Mouse (Mus musculus) c-Kit-positive CD71-positive TER-119-positive erythroid progenitor cells, embryonic 14.5 days (primary cell): Measurements from ENCODE around the gene Col18a1.

Experiments
- DNase-seq: peaks from one replicate; pipeline ENCODE4 v3.0.0-alpha.2; 2013; ENCODE audit warnings: low spot score

Col18a1 gene

DNA sequence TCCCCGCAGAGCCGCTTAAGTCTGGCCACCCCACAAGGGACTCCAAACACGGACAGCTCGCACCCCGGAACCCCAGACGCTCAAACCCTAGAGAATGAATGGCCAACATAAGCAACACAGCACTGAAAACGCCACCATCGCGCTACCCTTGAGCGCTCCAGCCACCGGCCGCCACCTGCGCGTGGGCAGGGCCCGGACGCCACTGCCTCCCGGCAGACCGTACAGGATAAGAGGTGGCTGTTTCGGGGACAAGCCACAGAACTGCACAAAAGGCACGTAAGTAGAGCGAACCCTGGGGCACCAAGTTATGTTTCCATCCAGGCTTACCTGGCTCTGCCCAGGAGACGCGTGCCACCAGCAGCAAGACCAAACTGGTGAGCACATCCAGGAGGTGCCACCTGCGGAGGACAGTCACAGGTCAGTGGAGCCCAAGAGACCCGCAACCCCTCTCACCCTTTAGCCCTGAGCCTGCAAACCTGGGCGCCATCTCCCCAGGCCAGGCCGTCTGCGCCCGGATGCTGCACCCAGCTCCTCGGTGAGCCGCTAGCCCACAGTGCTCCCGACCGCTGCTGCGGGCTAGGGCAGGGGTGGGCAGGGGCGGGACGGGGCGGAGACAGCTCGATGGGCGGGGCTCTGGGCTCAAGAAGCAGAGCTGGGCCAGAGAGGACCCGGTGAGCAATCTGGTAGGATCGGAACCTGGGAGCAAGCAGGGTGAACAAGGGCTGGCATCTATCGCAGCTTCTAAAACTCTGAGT, at the start of gene Col18a1:
TSS of gene Col18a1 (minus strand) at position 586 of the 755 bp plus-strand sequence.
- DNase-seq = no peak

DNA sequence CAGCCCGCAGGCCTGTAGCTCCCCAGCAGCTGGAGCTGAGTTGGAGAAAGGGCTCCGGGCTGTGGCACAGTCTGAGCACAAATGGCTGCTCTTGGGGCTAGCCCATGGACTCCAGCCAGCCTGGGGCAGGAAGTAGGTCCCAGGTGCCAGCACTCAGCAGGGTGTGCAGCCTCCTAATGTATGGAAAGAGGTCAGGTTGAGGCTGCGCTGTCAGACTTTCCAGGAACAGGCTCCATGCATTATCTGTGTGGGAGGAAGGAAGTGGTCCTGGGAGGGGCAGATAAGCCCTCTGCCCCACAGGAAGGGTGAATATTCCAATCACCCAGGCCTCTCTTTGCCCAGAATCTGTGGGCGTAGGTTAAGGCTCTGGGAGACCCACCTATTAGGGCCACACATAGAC, 49.3 kb upstream of the Col18a1 start:
- DNase-seq = no peak

DNA sequence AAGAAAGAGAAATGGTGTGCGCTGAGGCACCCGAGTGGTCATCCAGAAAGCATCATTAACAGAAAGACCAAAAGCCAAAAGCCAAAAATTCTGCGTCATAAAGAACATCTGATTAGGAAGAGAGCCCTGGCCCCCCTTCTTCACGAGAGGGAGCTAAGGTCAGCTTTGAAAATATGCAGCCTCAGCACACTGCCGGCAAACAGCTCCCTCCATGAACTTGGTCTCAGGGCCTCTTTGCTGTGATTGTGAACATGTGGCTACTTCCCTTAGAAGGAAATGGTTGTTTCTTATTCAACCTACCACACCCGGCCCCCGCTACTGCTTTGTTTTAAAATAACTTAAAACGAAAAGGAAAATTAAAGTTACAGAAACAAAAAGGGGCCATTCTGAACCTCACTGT, 48.2 kb upstream of the Col18a1 start:
- DNase-seq = no peak

DNA sequence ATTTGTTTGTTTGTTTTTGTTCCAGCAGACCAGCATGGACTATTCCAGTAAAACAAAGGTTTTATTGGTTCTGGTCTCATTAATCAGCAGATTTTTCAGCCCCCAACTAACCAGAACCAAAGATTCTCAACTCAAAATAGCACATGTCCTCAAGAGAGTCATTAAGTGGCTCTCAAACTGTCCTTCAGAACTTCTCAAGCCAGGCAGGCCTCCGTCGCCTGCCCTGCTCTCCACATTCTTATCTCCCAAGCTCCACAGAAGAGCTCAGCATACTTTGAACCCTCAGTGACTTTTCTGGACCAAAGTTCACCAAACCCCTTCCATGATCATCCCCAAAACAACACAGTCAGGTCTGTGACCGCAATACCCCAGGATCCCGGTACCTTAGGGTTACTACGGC, 47.1 kb upstream of the Col18a1 start:
- no peak for DNase-seq

DNA sequence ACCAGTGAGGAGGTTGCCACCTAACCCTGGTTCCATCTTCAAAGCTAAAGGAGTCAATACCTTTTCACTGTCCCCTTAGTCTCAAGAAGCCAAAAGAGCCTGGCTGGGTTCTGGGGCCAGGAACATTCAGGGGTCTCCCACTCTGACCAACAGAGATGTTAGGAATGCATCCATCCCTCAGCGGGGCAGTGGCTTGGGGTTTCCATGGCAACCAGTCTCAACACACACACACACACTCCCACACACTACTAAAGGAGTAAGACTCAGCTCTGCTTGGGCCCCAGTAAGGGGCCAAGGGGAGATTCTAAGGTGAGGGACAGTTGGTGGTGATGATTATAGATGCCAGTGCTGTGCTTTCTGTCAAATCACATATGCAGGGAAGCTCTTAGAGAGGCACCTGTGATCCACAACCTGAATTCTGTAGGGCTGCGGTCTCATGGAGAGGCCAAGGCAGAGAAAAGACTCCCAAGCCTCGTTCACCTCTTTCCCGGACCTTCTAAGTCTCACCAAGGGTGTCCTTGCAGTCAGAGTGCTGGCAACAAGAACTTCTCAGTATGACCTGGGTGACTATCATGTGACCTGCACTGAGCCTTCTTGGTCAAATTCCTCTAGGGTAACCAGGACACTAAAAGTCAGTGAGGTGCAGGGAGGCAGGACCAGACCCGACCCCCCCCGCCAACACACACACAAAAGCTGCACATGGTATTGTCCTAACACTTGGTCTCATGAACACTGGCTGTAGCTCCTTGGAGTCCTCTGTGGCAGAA, 46.2 kb upstream of the Col18a1 start:
- no peak for DNase-seq

DNA sequence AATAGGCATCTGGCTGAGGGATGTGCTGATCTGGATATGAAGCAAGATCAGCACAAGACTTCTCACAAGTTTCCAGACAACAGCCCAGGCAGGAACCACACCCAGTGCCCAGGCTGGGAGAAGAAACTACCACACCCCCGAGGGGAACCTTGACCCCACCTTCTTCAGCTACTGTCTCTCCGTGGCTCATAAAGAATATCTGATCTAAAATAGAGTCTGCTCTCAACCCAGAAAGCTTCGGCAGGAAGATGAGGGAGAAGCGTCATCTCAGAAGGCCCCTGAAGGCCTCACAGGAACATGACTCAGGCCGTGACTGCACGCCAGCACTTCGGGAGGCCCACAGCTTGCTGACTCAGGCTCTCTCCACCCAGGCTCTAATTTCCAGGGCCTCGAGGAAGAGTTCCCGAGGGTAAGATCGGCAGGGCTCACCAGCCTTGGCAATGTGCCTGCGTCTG, 44.8 kb upstream of the Col18a1 start:
- peak; percentile 79 for DNase-seq

DNA sequence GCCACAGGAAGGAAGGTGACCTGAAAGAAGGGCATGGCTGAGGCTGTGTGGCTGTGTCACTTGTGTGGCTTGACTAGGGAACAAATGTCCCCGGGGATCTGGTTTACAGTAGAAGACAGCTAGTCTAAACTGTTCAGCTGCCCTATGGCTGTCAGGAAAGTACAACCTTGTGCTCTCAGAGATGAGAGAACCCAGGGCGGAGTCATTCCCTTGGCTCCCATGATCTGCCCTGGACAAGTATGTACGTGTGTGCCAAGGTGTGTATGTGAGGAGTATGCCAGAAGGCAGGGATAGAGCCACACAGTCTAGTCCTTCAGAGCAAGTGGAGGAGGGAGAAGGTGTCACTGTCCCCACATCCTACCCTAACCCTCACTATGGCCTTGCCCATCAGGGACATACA, 44.3 kb upstream of the Col18a1 start:
- no peak for DNase-seq

DNA sequence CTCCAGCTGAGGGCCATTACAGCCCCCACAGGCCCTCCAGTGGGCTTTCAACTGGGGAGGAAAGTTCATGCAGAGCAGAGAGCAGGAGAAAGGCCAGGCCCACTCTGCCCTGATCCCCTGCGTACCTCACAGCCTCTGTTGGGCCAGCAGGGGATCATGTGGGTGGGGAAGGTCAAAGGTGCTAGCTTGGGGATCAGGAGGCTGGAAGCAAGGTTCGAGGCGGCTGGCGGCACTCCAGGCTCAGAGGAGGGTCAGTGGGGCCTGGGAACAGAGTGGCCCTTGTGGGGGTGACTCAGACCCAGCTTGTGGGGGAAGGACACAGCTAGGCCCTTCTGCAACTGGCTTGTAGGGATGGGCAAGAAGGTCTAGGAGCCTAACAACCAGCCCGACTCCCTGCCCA, 42.9 kb upstream of the Col18a1 start:
- DNase-seq = no peak

DNA sequence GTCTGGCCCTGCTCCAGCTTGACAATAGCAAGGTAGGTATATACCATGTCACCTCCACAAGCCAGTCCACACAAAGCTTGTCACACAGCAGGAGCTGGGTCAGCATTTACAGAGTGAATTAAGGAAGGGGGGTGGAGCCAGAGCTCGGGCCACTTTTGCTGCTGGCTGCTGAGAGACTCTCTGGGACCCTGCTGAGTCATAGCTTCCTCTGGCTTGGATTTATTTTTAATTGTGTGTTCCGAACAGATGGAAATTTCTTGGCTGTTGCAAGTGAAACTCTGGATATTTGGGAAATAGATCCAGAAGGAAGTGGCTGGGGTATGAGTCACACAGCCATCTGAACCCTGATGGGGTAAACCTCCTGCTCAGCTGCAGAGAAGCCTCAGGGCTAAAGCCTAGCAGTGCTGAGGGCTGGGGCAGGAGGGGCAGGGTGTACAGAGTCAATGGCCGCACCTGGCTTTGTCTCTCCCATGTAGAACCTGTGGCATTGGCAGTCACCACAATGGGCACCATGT, 40.3 kb upstream of the Col18a1 start:
- DNase-seq = no peak

DNA sequence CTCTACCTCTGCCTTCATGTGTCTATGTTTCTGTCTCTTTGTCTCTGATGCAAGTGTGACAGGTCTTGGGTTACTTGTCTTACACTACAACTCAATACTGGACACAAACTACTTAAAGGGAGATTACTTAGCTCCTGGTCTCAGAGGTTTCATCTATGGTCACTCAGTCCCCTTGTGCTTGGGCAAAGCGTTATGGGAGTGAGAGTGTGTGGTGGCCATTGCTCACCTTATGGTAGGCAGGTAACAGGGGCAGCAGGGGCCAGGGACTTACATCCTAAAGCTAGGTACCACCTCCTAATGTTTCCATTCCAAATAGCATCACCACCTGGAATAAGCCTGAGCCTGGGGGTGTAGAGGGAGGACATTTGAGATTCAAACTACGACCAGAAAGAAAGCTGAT, 39.8 kb upstream of the Col18a1 start:
- no peak for DNase-seq

DNA sequence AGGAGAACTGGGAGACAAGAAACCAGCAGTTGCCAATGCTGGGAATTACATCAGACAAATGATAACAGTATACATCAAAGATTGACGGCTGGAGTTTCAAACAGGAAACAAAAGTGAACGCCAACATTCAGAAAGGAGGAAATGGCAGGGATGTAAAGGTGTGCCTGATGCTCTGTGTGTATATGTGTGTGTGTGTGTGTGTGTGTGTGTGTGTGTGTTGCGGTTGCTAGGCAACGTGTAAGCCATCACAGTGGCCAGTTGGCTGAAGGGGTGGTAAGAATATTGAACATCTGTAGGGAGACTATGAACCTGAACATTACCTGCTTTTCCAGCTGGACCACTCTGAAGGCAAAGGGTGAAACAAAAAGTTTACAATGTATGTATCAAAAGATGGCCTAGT, 37.6 kb upstream of the Col18a1 start:
- no peak for DNase-seq

DNA sequence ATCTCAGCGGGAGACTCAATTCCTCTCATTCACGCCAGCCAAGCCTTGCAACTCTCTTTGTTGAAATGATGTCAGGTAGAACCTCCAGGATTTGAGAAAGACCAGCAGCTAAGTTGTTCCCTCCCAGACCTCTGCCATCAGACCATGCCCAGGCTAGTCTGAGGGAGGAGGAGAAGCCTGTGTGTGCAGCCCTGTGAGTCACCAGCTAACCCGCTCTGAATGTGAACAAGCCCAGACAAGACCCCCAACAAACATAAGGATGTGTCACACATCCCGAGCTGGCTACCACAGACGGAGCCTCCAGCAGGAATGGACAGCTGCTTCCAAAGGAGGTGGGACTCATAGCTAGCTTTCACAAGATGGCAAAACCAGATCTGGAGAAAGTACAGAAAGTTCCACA, 35.6 kb upstream of the Col18a1 start:
- no peak for DNase-seq

DNA sequence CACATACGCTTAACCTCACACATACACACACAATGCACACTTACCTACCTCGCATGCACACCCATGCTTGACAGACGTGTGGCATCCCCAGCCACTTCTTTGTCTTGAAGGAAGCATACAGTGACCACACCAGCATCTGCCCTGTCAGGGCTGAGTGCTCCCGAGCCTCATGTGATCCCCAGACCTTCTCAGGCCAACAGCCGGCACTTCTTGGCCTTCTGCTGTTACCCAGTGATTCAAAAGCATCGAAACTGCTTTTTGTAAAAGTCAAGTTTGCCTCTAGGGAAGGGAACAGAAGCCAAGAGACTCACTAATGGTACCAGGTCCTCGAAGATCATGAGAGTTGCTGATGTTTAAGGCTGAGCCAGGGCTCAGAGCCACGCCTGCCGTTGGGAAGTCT, 33.9 kb upstream of the Col18a1 start:
- DNase-seq = no peak

DNA sequence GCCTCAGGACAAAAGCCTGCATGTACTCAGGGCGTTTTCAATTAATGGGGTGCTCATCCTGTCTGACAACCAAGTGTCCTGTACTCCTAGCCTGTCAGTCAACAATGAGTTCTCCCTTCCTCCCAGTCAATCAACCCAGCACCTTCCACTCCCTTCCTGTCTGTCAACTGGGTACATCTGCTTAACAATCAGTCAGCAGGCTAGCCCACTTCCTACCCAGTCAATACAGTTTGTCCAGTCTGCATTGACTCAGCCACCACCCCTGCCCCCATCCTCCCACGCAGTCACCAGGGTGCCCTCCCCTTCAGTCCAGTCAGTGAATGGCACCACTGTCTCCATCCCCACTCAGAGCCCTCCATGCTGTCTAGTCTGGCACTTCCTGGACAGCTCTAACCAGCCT, 32.9 kb upstream of the Col18a1 start:
- DNase-seq = no peak

DNA sequence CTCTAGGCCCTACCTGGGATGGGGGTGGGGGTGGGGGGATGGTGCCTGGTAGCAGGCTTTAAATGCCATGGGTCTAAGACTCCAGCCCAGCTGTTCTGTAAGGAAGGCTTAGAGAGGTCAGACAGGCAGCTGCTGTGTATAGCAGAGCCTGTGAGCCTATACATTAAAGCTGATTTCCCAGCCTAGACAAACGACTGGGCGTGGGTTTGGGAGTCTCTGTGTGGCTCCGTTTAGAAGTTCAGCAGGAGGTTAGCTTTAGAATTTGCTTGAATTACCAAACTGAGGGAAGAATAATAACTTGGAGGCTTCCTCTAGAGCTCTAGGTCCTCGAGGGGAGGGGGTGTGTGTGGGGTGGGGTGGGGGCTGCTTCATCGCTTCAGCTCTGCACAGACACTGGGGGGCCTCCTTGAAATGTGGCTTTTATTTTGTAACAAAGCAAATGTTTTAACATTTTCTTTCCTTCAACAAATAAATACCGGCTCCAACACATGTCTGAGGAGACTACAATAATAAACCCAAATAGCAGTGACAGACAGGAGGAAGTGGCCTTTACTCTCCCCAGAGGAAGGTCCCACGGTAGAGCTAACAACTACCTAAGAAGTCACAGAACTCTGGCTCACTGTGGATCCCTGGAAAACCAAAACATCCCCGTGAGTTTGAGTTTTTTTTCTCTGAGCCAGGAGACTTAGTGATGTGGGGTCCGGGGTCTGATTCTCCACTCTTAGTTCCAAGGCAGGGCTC, 31.3 kb upstream of the Col18a1 start:
- DNase-seq = no peak

DNA sequence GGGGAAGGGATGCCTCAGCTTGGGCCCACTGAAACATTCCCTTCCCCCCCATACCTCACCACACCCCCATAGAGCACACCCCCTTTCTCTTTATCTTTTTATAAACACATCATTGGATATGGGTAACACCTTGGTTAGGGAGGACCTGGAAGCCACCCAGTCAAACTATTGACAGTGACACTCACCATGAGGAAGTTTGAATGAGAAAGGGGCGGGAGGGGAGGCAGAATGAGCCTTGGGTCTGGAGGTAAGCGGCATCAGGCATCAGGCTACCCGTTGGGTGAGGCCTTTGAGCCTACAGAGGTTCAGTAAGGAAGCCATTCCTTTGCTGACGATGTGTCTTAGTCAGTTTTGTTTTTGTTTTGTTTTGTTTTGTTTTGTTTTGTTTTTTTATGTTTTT, 30.3 kb upstream of the Col18a1 start:
- DNase-seq = no peak

DNA sequence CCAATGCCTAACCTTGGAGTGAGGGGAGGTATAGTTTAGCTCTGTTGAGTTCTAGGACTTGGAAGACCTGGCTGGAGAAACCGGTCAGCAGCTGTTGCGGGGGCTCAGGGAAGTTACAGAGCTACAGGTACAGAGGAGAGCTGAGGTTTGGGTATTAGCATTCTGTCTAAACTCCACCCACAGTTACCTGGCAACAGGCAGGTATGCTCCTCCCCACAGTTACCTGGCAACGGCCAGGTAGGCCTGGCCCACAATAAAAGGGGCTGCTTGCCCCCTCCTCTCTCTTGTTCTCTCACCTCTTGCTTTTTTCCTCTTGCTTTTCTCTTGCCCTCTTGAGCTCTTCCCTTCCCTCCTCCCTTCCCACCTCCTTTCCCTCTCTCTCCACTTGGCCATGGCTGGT, 29.8 kb upstream of the Col18a1 start:
- no peak for DNase-seq

DNA sequence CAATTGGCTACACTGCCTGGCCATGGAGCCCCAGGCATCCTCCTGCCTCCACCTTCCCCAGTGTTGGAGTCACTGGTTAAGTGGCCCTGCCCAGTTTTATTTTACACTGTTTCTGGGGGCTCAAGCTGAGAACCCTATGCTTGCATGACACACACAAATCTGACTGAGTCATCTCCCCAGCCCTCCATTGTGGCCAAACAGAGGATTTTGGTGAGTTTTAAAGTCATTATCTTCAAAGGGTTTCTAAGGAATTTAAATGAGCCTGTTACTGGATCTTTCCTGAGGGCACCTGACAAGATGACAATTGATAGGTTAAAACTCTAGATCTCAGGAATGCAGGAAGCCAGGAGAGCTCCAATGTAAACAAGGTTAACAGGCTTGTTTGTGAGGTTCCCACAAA, 27.1 kb upstream of the Col18a1 start:
- no peak for DNase-seq

DNA sequence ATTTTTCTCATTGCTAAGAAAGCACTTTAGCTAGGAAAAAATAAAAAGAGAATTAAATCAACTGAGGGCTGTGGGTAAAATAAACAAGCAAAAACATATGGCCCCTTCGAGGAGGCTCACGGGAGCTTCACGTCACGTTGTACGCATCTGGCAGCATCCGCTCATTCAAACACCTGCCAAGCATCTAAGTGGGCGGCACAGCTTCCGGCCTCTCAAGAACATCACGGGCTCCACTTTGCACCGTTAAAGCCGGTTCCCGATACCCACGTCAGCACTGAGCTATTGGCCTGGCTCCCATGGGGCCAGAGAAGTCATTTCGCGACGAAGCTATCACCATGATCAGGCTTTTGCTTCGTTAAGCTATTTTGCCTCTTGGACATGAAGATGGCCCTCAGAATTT, 26.4 kb upstream of the Col18a1 start:
- no peak for DNase-seq

DNA sequence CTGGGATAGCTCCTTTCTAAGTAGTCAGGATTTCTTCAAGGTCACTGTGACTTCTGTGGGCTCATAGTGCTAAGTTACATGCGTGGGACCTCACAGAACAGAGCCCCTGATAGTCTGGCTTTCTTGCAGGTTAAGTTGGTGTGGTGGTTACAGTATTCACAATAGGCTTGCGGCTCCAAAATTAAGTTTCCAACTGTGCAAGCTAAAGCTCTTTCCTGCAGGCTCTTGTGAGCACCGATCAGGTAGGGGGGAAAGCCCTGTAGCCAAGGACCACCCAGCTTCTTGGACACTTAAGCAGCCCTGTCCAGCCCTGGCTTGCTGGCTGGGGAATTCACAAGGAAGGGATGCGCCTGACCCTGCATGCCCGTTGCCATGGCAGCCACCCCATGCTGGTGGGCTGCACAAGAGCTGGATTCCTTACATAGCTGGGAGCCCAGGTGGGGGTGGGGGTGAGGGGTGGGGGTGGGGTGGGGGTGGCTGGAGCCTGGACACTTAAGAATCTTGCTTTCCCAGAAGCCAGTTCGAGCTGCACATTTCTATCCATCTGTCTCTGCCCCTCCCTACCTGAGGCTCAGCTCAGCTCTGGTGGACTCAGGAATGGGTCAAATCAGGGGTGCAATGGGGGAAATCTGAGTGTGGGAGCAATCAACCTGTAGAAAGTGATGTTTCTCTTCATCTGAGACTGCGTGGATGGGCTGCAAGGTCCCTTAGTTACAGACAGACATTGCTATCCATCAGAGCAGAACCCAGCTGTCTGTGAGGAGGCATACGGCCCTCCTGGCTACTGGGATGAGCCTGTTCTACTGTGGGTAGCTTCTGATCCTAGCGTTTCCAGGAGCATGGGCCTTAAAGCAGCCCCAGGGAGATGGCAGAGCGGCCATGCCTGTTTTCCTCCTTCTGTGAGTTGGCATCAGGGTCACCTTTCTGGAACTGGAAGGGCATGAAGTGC, 24.9 kb upstream of the Col18a1 start:
- DNase-seq = no peak

DNA sequence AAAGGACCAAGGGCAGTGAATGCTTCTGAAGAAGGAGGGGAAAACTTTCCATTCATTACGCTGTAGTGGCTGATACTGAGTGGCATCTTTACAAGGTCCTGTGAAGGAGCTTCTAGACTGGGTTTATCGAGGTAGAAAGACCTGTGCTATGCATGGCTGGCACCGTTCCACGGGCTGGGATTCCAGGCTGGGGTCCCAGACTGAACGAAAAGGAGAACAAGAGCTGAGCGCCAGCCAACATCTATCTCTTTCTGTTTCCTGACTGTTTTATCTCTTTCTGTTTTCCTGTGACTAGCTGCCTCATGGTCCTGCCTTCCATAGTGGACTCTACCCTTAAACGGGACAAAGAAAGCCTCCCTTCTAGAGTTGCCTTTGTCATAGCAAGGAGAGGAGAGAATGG, 21.1 kb upstream of the Col18a1 start:
- no peak for DNase-seq
